Mouse (Mus musculus) layer of hippocampus, adult 2 months (tissue): ENCODE measurements around the gene Vasp. TPM values are rescaled to one million over a fixed set of nuclear protein-coding genes. Genes with fewer than 3 reads are reported as not detected.
A peak's percentile ranks its signal among the peaks of the same experiment; 100 is the strongest.

Experiments used
- DNase-seq, 2 experiments: peaks; one replicate each; pipeline ENCODE4 v3.0.0; 2022; ENCODE audit warnings: low spot score in 2 of 2
- H3K27ac ChIP-seq: fragments of 200-600 bp; 2 replicates; pipeline ENCODE4 v1.8.1; 2022
- H3K4me3 ChIP-seq: fragments of 200-600 bp; 2 replicates; pipeline ENCODE4 v1.8.1; 2022; ENCODE audit warnings: mild to moderate bottlenecking
- CTCF ChIP-seq: fragments of 200-600 bp; conservative IDR thresholded peaks from 2 replicates; pipeline ENCODE4 v1.8.1; 2022; ENCODE audit warnings: antibody characterized with exemption, mild to moderate bottlenecking, moderate library complexity
- long read RNA-seq, 2 experiments: library from polyadenylated mRNA; stranded (forward); transcript quantifications; one replicate each; pipeline ENCODE4 v2.0.0; 2021; ENCODE audit warnings: borderline mapping rate in 2 of 2
- total RNA-seq, 2 experiments: library from RNA; stranded (reverse); gene quantifications; 2 replicates each; pipeline ENCODE4 v1.2.3; 2021

The Vasp gene
- total RNA-seq = 10 to 100 TPM; 15.7 to 17.1 TPM
- long read RNA-seq, experiment 1, partial matches to known transcripts = 1 of 4 reads
- long read RNA-seq, experiment 1, other reads (novel, unspliced or antisense) = 1 of 4 reads
- long read RNA-seq, experiment 2, partial matches to known transcripts = 1 of 5 reads
- long read RNA-seq, experiment 2, other reads (novel, unspliced or antisense) = 1 of 5 reads

- Histone ChIP-seq H3K27ac (peak within 1 kb of the TSS; percentile 89), H3K4me3 (peak within 1 kb of the TSS; percentile 78)
- peak; percentile 80 to 84 for DNase-seq
- TF ChIP-seq CTCF = no peak; the same call in 1 of the 2 replicates
These were observed at the start of gene Vasp for GRCm38 (mm10) chr7:19271238-19272172. Vasp (minus strand) TSS chr7:19271817.

- Histone ChIP-seq H3K4me3 (peak overlapping the region; percentile 66), H3K27ac (peak overlapping the region; percentile 96)
- no peak for DNase-seq
- TF ChIP-seq CTCF = no peak
These were observed 49.0 kb upstream of the Vasp start for GRCm38 (mm10) chr7:19320637-19321036.

- H3K27ac ChIP-seq = peak overlapping the region; percentile 96
- peak; percentile 63 for TF ChIP-seq CTCF
These were observed 48.3 kb upstream of the Vasp start for GRCm38 (mm10) chr7:19319906-19320305.

GRCm38 (mm10) chr7:19319458-19319857, 47.8 kb upstream of the Vasp start:
- TF ChIP-seq CTCF = no peak
- DNase-seq = no peak
- Histone ChIP-seq H3K27ac (peak overlapping the region; percentile 96), H3K4me3 (peak overlapping the region; percentile 66)

More at GRCm38 (mm10) chr7:19319906-19320305, 48.3 kb upstream of the Vasp start:
- H3K4me3 ChIP-seq = peak overlapping the region; percentile 66
- DNase-seq = peak; percentile 95 to 96

- Histone ChIP-seq H3K4me3 (no peak overlapping the region), H3K27ac (no peak overlapping the region)
- DNase-seq = no peak
- TF ChIP-seq CTCF = no peak
These were observed 47.1 kb upstream of the Vasp start for GRCm38 (mm10) chr7:19318676-19319075.

GRCm38 (mm10) chr7:19318201-19318600, 46.6 kb upstream of the Vasp start:
- DNase-seq = no peak
- H3K27ac ChIP-seq = no peak overlapping the region
- H3K4me3 ChIP-seq = no peak overlapping the region
- no peak for TF ChIP-seq CTCF

GRCm38 (mm10) chr7:19316451-19317161, 45.0 kb upstream of the Vasp start:
- Histone ChIP-seq H3K4me3 (no peak overlapping the region), H3K27ac (no peak overlapping the region)
- DNase-seq = no peak
- TF ChIP-seq CTCF = no peak

GRCm38 (mm10) chr7:19314033-19314432, 42.4 kb upstream of the Vasp start:
- Histone ChIP-seq H3K27ac (no peak overlapping the region), H3K4me3 (no peak overlapping the region)
- DNase-seq = no peak
- TF ChIP-seq CTCF = no peak

GRCm38 (mm10) chr7:19311991-19312390, 40.4 kb upstream of the Vasp start:
- no peak for TF ChIP-seq CTCF

GRCm38 (mm10) chr7:19309884-19310641, 38.4 kb upstream of the Vasp start, which contains the start of gene Fosb:
Fosb (minus strand) TSS chr7:19310051.
- Histone ChIP-seq H3K4me3 (peak within 1 kb of the TSS; percentile 63), H3K27ac (peak within 1 kb of the TSS; percentile 98)
- peak; percentile 73 for TF ChIP-seq CTCF
- peak; percentile 95 to 96 for DNase-seq

More at GRCm38 (mm10) chr7:19311991-19312390, 40.4 kb upstream of the Vasp start:
- Histone ChIP-seq H3K27ac (no peak overlapping the region), H3K4me3 (no peak overlapping the region)
- no peak for DNase-seq

- Histone ChIP-seq H3K4me3 (peak overlapping the region; percentile 63), H3K27ac (no peak overlapping the region; the same call in 1 of the 2 replicates)
- DNase-seq = no peak
- no peak for TF ChIP-seq CTCF
These were observed 37.8 kb upstream of the Vasp start for GRCm38 (mm10) chr7:19309278-19309883.
